Mouse (Mus musculus) left cerebral cortex, adult 8-10 months (tissue): ENCODE results near the gene Elf2. TPM values are rescaled to one million over a fixed set of nuclear protein-coding genes. Genes with fewer than 3 reads are reported as not detected.
"Not testable (repeated sequence)": the region's sequence is repeated elsewhere in the genome, so short reads cannot be mapped to it uniquely, and the experiment has no call there.

Experiments used
- DNase-seq, 2 experiments: peaks; one replicate each; pipeline ENCODE4 v3.0.0; 2022; ENCODE audit warnings: low spot score in 2 of 2
- microRNA-seq, 2 experiments: library from miRNA; unstranded; fragments of <30 nt; microRNA quantifications; one replicate each; pipeline ENCODE4 v1.2.0; 2022
- total RNA-seq, 4 experiments: library from RNA; stranded (reverse); gene quantifications; 2 replicates each; pipeline ENCODE4 v1.2.4; 2022

Elf2 gene
- total RNA-seq, 4 experiments from 2014 or later: 57.8 to 67.7 (median 60.8) TPM

DNA sequence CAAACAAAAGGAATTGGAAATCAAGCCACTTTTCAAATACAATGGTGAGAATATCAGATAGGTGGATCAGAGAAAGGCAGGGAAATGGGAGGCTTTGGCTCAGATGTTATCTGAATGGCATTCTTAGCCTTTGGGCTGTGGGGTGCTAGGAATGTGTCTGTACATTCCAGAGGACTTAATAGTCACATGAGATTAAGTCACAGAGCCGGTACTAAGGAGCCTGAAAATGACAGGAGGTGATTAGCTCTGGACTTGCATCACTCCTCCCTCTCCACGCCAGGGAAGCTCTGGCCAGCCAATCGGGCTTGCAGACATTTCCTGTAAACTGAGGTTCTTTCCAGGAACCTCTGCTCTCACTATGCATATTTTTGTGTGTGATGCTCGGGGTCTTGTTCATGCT is 119.6 kb downstream of the Elf2 start:
- no peak for DNase-seq

DNA sequence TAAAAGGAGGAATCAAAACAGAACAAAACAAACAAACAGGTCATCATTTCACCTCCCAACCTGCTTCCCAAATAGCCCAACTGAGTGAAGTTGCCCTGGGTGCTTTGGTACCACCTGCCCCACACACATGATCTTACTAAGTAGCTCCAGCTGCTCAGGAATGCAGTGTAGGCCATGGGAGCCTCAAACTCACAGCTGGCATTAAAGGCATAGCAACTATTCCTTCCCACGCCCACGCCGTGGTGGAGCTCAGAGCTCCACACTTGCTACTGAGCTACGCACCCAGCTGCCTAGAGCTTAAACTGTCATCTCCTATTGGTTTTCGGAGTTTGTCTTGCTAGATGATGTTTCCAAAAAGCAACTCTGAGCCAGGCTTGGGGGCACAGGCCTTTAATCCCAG is 121.2 kb downstream of the Elf2 start:
- DNase-seq: no peak

DNA sequence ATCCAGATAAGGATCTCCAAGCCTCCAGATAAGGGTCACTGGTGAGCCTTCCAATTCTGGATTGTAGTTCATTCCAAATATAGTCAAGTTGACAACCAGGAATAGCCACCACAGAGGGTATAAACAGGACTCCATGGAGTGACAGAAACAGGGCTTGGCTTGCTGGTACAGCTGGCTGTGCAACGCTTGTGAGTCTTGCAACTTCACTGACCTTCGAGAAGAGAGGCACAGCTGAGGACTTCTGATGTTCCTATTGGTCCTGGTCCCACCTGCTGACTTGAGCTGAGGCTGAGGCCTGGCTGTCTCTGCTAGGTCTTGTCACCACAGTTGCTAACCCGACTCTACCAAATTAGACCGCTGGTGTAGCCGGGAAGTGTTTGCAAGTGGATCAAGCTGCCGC is 122.1 kb downstream of the Elf2 start:
- DNase-seq: not testable (repeated sequence)

DNA sequence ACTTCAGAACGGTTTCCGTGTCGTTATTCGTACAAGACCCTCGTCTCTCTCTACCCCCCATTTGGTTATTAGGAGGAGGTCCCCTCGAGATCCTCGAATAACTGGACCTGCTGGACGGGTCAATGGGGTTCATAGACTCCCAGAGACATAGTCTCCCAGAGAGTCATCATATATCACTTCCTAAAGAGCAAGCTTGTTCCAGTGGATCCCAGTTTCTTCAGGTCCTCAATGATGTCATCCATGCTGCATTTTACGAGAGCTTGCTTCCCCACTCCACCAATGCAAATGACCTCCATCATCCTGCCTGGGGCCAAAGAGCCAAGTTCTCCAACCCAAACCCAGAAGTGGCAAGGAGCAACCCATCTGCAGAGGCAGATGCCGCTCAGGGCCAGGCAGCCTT is 124.1 kb downstream of the Elf2 start:
- not testable (repeated sequence) for DNase-seq

DNA sequence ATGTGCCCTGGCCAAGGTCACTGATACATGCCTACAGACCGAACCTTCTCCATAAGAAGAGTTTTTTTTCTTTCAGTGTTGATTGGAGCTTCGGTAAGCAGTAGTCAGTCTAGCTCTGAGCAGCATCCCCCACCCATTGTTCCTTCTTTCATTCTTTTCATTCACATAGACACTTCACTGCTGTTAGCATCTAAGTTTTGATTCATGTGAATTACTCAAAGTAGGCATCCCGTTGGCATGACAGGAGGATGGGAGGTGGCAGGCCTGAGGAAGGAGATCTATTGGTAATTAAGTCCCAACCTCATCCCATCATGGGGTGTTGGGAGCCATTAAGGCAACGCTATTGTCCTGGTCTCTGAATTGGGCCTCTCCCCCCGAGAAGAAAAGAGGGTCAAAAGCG is 124.8 kb downstream of the Elf2 start:
- DNase-seq: no peak

DNA sequence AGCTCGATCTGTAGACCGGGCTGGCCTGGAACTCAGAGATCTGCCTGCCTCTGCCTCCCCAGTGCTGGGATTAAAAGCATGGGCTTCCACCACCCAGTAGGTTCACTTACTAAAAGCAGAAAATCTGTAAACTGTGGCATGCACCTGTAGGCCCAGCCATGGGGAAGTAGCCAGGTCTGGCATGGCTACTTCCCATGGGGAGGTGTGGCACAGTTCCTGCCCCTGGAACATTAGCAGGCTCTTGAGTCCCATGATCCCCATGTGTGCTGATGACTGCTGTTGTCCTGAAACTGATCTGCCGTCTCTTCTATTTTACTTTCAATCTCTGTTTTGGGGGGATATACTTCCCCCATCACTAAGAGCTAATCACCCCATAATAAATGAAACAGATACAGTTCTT is 127.4 kb downstream of the Elf2 start:
- no peak for DNase-seq

DNA sequence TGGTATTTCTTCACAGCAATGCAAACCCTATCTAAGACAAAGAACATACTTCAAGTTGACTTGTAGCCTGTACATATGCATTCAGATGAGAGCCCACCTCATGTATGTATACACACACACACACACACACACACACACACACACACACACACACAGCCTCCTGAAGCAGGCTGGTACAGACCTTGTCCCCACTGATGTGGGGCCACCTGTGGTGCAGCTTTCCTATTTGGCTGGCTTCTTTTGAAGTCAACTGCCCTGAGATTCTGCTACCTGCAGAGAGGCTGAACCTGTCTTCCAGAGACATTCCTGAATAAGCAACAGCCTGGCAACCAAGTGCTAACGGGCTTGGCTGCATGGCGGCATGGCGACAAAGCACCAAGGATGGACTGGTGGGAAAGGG is 130.0 kb downstream of the Elf2 start:
- DNase-seq: no peak

DNA sequence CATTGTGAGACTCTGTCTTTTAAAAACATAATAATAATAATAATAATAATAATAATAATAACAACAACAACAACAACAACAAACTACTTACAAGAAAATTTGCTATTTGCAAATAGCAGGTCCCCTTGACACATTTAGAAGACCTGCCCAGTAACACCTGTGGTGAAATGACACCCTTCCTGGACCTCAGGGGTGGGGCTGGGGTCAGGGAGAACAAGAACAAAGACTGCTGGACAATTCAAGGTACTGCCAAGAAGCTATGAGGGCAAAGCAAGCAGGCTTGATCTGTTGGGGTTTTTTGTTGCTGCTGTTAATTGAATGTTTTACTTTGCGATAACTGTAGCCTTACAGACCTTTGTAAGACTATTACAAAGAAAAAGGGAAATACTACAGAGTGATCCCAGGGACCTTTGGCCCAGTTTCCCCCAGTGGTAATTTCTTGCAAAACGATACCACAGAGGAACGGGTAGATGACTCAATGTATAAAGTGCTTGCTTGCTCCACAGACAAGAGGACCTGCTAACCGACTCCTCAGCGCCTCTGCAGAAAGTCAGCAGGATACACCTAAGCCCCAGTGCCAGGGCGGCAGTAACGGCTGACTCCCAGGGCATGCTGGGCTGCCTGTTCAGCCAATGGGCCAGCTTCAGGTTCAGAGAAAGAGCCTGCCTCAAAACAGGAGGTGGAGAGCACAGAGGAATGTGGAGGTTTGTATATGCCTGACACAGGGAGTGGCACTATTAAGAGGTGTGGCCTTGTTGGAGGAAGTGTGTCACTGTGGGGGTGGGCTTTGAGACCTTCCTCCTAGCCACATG is 130.8 kb downstream of the Elf2 start:
- no peak for DNase-seq

DNA sequence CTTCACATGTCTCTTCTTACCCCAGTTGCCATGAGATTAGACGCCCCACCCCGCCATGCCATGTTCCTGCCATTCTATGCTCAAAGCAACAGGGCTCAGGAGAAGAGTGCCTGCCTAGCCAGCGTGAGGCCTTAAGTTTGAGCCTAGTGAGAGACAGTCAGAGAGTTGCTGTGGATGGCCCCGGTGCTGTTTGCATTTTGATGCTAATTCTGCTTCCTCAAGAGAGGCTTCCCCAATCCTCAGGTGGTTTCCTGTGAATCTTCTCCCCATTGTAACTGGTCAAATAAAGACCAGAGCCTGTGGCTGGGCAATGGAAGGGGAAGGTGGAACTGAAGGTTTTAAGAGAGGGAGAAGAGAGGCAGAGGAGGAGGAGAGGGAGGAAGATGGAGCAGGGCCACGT is 131.8 kb downstream of the Elf2 start:
- no peak for DNase-seq

DNA sequence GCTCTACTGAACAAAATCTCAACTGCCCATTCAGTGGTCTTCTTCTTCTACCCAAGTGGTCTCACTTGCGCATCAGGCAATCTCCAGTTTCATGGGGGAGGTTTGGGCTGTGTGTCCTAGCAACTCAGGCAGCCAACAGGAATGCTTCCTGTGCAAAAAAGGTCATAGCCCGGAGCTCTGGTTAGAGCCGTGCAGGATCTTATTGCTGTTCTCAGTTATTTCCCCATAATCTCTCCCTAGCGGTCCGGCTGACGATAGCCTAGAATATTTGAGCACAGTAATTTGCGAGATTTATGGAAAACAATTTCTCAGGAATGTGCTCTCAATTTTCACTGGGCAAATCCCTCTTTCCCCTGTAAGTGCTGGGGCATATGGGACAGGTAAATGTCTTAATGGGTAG is 133.9 kb downstream of the Elf2 start:
- no peak for DNase-seq

DNA sequence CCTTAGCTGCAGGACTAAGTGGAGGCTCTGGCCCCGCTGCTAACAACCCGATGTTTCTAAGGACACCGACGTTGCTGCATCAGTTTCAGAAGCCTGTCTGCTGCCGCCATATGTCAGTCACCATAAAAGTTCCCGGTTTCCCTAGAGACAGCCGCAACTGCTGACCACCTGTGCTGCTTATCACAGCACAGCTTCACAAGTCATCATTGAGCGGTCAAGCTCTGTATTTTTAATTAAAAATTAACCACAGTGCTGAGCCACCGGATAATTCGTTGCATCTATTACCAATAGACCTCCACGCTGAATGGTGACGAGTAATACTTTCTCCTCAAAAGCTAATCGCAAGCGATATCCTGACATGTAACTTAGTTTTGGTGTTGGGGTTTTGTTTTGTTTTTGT is 135.6 kb downstream of the Elf2 start:
- no peak for DNase-seq

DNA sequence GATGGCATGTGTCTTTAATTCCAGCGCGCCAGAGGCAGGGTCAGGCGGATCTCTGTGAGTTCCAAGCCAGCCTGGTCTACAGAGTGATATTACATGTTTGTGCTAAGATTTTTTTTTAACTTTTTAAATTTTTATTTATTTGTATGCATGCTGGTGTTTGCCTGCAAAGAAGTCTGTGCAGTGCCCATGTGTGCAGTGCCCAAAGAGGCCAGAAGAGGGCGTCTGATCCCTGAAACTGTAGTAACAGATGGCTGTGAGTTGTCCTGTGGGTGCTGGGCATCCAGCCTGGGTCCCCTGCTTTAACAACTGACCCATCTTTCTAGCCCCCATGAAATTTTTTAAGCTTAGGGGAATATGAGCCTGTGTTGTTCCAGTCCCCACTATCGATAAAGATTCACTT is 136.0 kb downstream of the Elf2 start:
- no peak for DNase-seq

DNA sequence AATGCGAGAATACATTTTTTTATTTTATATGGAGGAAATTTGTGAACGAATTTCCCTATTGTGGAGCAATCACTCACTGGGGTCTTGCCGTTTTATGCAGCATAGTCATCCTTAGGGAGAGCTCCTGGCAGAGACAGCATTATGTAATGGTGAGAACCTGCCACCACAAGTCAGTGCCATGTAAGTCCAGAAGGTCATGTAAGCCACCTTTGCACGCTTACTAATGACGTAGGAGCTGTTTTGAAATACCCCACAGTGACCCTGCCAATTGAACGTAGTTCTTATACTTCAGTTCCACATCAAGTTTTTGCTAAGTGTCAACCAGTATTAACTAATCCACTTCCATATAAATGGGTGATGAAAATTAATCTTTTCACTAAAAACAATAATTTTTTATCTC is 136.6 kb downstream of the Elf2 start:
- DNase-seq: no peak

Small RNAs within 50 kb of the gene (microRNA-seq; reads per million reads assigned to microRNA genes)
- gene Gm24282: 0 reads per million in 2 experiments

Other genes with a start within 250 kb of the Elf2 start
- 10 to 100 TPM; 43.4 to 46.2 (median 44.4) TPM for gene Noct, start 116.2 kb downstream of the Elf2 start, total RNA-seq
- gene Mgarp, start 56.1 kb upstream of the Elf2 start, total RNA-seq: under 1 TPM in 2 of 4 experiments, not detected in 2; 0.42 to 0.59 TPM
- gene Ndufc1, start 68.3 kb upstream of the Elf2 start, total RNA-seq: 100 to 1,000 TPM; 289 to 306 (median 295) TPM
- gene Naa15, start 74.5 kb upstream of the Elf2 start, total RNA-seq: 10 to 100 TPM; 40.1 to 54.8 (median 43.8) TPM
- 10 to 100 TPM; 24.0 to 28.2 (median 25.3) TPM for gene Rab33b, start 143.3 kb upstream of the Elf2 start, total RNA-seq
- 100 to 1,000 TPM; 104 to 112 (median 108) TPM for gene Setd7, start 220.2 kb upstream of the Elf2 start, total RNA-seq